Mouse (Mus musculus): ENCODE data around the gene Kif16b. TPM values are rescaled to one million over a fixed set of nuclear protein-coding genes. Genes with fewer than 3 reads are reported as not detected.
"Not testable (repeated sequence)": the region's sequence is repeated elsewhere in the genome, so short reads cannot be mapped to it uniquely, and the experiment has no call there.

Kif16b gene
- total and polyA plus RNA-seq, 2 experiments from 2014 or later, result 2.7 to 11.5 TPM

DNA sequence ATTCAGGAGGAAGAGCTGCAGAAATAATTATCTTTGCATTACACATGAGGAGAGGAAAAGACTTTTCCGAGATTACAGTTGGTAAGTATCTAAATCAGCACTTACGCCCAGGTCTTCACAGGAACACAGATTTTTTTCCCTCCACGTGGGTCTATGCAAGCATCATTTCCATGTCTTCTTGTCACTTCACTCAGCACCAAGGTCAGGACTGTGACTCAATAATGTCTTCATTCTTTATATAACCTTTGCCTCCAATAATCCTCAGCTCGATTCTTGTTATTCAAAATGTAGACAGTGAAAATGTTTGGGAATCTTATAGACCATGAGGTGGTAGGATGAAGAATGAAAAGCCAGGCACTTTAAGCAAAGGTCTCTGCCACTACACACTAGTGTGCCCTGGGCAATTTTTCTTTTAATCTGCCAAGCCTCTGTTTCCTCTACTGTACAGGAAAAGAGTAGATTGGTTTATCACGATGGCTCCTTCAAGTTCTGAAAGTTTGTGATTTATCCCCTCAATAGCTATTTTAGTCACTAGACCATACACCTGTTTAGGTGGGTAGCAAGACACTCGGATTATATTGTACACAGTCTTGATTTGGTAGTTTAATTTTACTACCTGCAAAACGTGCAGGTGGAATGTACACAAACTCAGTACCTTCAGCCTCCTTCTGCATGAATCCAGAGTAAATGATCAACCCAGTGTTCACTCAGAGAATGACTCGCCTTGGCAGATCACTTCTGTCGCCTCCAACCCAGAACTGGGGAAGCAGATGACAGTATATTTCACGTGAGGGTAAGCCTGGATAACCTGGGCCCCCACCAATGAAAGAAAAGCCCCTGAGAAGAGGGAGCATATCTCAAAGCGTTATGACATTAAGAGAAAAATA, 316.2 kb downstream of the Kif16b start:
- H3K4me2 ChIP-seq (ENCODE audit: low read depth, low read length, poor library complexity, severe bottlenecking), result no peak overlapping the region
- H3K36me3 ChIP-seq (ENCODE audit: insufficient read depth, low read length), result no peaks in the 10 kb centered on the region
- no peaks in the 10 kb centered on the region for H3K27me3 ChIP-seq (ENCODE audit: insufficient read depth, low read length)
- no peaks in the 10 kb centered on the region for H3K9me3 ChIP-seq (ENCODE audit: low read length)
- no peak overlapping the region for H3K9ac ChIP-seq (replicated peaks; ENCODE audit: low read length, poor library complexity, severe bottlenecking)
- no peak for TF ChIP-seq CTCF (IDR thresholded peaks at IDR 0.05)
- DNase-seq (ENCODE audit: low spot score), result no peak
- ATAC-seq (ENCODE audit: low FRiP score), result no peak
- 89% methylated on average over 11 of the region's 11 CpGs for WGBS
- no peak overlapping the region for H3K27ac ChIP-seq (ENCODE audit: low read depth, low read length)
- H3K4me3 ChIP-seq (ENCODE audit: low read depth, low read length), result no peak overlapping the region
- peaks cover 3% of the 10 kb centered on the region; the same call in 1 of the 2 replicates for H3K4me1 ChIP-seq (ENCODE audit: insufficient read depth, low read length)

DNA sequence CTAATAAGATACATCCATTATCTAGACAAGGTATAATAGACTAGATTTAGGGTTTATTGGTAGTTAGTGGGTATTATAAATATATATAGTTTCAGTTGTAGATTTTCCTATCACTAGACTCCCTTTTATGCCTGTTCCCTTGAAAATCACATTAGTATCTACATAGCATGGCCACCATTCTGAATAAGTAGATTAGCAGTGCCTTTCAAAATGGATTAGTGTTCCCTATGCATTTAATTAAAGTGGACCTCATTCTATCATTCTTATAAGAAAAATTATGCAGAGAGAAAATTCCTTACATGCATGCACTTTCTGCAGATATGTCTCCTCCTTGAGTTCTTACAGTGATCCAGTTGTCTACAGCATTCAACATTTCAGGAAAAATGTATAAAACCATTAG, 320.9 kb downstream of the Kif16b start:
- no peaks in the 10 kb centered on the region for H3K4me1 ChIP-seq (ENCODE audit: insufficient read depth, low read length)
- H3K27ac ChIP-seq (ENCODE audit: low read depth, low read length), result no peak overlapping the region
- H3K9ac ChIP-seq (replicated peaks; ENCODE audit: low read length, poor library complexity, severe bottlenecking), result no peak overlapping the region
- ATAC-seq (ENCODE audit: low FRiP score) (no peak), DNase-seq (ENCODE audit: low spot score) (no peak)
- H3K36me3 ChIP-seq (ENCODE audit: insufficient read depth, low read length), result no peaks in the 10 kb centered on the region
- no peak for TF ChIP-seq CTCF (IDR thresholded peaks at IDR 0.05)
- no peaks in the 10 kb centered on the region for H3K9me3 ChIP-seq (ENCODE audit: low read length)
- no peak overlapping the region for H3K4me3 ChIP-seq (ENCODE audit: low read depth, low read length)
- no peak overlapping the region for H3K4me2 ChIP-seq (ENCODE audit: low read depth, low read length, poor library complexity, severe bottlenecking)
- no peaks in the 10 kb centered on the region for H3K27me3 ChIP-seq (ENCODE audit: insufficient read depth, low read length)

GRCm38 (mm10) chr2:142577414-142577813, 323.9 kb downstream of the Kif16b start:
- H3K9ac ChIP-seq (replicated peaks; ENCODE audit: low read length, poor library complexity, severe bottlenecking); H3K27ac ChIP-seq (ENCODE audit: low read depth, low read length); H3K36me3 ChIP-seq (ENCODE audit: insufficient read depth, low read length); H3K4me1 ChIP-seq (ENCODE audit: insufficient read depth, low read length); H3K27me3 ChIP-seq (ENCODE audit: insufficient read depth, low read length); H3K4me2 ChIP-seq (ENCODE audit: low read depth, low read length, poor library complexity, severe bottlenecking); ATAC-seq (ENCODE audit: low FRiP score); H3K9me3 ChIP-seq (ENCODE audit: low read length); H3K4me3 ChIP-seq (ENCODE audit: low read depth, low read length); DNase-seq (ENCODE audit: low spot score): not testable (repeated sequence)
- 88% methylated on average over 9 of the region's 9 CpGs for WGBS
- TF ChIP-seq CTCF (IDR thresholded peaks at IDR 0.05), result 0 out of 2 replicates have a peak, but pooled peaks have one; percentile 20

- Histone ChIP-seq H3K4me2 (ENCODE audit: low read depth, low read length, poor library complexity, severe bottlenecking) (no peak overlapping the region), H3K4me3 (ENCODE audit: low read depth, low read length) (no peak overlapping the region), H3K9me3 (ENCODE audit: low read length) (no peaks in the 10 kb centered on the region), H3K4me1 (ENCODE audit: insufficient read depth, low read length) (no peaks in the 10 kb centered on the region), H3K27ac (ENCODE audit: low read depth, low read length) (no peak overlapping the region), H3K36me3 (ENCODE audit: insufficient read depth, low read length) (no peaks in the 10 kb centered on the region), H3K27me3 (ENCODE audit: insufficient read depth, low read length) (no peaks in the 10 kb centered on the region), H3K9ac (replicated peaks; ENCODE audit: low read length, poor library complexity, severe bottlenecking) (no peak overlapping the region)
- ATAC-seq (ENCODE audit: low FRiP score) (no peak), DNase-seq (ENCODE audit: low spot score) (no peak)
- TF ChIP-seq CTCF (IDR thresholded peaks at IDR 0.05), result no peak
- 74% methylated on average over 8 of the region's 8 CpGs for WGBS
Measured at GRCm38 (mm10) chr2:142569771-142570170, 331.6 kb downstream of the Kif16b start.

Other genes starting within 250 kb of the Kif16b start
- gene Snrpb2, start 161.5 kb upstream of the Kif16b start, total RNA-seq (2014; rRNA removed), result 22.6 and 34.0 TPM in 2 replicates
- gene Snrpb2, start 161.5 kb upstream of the Kif16b start, polyA plus RNA-seq (2015; fragmentation: Nextera tagmentation; extraction: Ambion mirVana), result 51.3 and 59.2 TPM in 2 replicates
- gene Otor, start 176.9 kb upstream of the Kif16b start, total RNA-seq (2014; rRNA removed), result 0.55 TPM in 1 of 2 replicates, not detected in the other
- 0.23 TPM in 1 of 2 replicates, not detected in the other for gene Otor, start 176.9 kb upstream of the Kif16b start, polyA plus RNA-seq (2015; fragmentation: Nextera tagmentation; extraction: Ambion mirVana)

Measured in midbrain, postnatal 0 days (tissue).